Mouse (Mus musculus) layer of hippocampus, postnatal 14 days (tissue): Measurements from ENCODE around the gene Nfatc3. TPM values are rescaled to one million over a fixed set of nuclear protein-coding genes. Genes with fewer than 3 reads are reported as not detected.

ENCODE experiments used
- DNase-seq, 2 experiments: peaks; one replicate each; pipeline ENCODE4 v3.0.0; 2021 to 2022; ENCODE audit warnings: low spot score in 2 of 2, mixed read lengths in 1 of 2
- total RNA-seq, 2 experiments: library from RNA; stranded (reverse); gene quantifications; 2 replicates each; pipeline ENCODE4 v1.2.3; 2021

Nfatc3 gene
- total RNA-seq, 2 experiments from 2014 or later = 9.9 to 11.6 TPM

DNA sequence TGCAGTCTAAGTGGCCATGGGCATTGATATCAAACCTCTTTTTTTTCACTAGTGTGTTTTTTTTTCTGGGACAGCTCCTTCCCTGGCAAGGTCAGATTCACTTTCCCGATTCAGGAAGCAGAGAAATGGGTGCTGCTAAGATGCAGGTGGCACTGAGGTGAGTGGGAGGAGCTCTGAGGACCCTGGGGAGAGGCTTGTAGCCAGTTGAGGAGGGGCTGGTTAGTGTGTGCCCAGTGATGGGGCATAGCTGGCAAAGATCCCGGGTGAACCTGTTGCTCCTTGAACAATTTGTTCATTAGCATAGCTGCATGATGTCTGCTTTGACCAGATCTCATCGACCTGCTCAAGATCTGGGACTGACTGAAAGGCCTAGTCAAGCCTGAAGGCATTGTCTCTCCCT lies 3.6 kb upstream of the Nfatc3 start:
- no peak for DNase-seq

DNA sequence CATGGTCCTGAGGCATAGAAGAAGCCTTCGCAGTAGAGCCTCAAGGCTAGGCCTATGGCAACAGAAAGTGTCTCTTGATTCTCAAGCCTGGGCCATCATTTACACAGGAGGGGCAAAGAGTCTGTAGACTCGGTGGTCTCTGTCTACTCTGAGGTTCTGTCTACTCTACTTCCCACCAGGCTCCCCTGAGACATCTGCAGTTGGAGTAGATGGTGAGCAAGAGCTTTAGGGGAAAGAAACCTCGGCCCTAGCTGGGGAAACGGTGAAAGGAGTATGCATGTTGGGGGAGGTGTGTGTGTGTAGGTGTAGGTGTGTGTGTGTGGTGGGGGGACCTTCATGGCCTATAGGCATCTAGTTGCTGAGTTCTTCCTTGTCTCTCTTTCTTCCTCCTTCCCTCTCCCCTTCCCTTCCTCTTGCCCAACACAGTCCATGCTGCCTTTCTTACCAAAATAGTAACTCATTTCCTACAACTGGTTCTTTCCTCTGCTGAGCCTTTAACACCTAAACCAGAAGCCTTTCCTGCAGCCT lies 2.1 kb upstream of the Nfatc3 start:
- no peak for DNase-seq

DNA sequence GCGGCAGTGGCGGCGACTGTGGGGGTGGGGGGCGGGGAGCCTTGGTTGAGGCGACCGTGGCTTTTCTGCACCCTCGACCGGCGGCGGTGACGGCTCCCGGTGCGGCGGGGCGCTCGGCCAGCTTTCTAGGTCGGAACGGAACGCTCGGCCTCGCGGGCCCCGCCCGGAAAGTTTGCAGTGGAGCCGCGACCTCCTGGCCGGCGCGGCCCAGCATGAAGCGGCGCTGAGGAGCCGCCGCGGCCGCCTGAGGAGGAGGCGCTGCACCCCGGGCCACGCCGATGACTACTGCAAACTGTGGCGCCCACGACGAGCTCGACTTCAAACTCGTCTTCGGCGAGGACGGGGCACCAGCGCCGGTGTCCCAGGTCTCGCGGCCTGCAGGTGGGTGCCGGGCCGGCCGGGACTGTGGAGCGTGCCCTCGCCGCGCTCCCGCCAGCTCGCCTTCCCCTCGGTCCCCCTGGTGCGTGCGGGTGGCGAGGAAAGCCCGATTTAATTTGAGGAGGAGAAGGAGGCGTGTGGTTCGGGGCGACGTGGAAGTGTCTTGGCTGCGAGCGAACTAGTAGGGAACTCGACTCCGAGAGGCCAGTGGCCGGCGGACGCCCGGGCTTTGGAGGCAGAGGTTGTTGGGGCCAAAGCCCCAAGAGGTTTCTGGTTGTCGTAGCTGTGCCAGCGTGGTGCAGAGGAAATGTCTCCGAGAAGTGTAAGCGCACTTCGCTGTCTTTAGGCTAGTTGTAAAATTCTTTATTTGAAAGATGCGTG lies 1.2 kb downstream of the Nfatc3 start:
- peak in 1 of 2 experiments; percentile 42 for DNase-seq

DNA sequence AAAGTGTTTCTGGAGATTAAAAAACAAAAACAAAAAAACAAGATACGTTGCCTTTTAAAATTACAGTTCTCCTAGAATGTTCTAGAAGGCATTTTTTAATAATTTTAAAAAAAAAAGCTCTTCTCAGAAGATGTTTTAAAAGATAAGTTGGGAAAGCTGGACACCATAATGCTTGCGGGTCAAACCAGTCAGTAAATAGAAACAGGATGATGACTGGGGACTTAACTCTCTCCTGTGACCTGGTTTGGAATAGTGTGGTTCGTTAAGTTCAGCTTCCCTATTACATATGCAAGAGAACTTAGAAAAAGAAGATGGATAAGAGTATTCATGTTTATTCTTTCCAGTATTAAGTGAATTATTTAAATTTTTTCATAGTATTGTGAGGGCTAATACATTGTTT lies 1.9 kb downstream of the Nfatc3 start:
- DNase-seq = no peak

DNA sequence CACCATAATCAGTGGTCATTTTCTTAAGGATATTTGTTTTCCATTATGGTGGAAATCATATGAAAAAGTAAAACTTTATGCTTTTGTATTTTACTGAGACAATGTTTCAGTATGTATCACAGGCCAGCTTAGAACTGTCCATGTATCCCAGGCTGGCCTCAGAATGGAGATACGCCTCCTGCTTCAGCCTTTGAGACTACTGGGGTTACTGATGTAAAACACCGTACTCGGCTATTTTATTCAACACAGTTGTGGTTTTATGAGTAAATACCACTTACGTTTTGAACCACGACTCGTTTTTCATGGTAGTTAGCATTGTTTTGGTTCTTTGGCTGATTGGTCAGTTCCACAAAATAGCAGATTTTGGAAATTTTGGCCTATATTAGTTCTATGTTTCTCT lies 3.0 kb downstream of the Nfatc3 start:
- no peak for DNase-seq

DNA sequence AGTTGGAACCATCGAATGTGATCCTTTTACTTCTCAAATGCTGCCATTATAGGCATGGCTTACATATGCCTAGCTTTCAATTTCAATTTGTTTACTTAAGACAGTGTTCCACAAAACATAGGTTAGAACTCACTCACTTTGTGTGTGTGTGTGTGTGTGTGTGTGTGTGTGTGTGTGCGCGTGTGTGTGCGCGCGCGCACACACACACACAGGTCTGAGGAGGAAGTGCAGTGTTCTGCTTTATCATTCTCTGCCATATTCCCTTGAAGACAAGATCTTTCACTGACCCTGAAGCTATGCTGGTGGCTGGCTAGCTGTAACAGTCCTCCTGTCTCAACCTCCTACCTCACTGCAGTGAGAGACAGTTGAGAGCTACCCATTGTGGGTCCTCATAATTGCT lies 4.4 kb downstream of the Nfatc3 start:
- no peak for DNase-seq

DNA sequence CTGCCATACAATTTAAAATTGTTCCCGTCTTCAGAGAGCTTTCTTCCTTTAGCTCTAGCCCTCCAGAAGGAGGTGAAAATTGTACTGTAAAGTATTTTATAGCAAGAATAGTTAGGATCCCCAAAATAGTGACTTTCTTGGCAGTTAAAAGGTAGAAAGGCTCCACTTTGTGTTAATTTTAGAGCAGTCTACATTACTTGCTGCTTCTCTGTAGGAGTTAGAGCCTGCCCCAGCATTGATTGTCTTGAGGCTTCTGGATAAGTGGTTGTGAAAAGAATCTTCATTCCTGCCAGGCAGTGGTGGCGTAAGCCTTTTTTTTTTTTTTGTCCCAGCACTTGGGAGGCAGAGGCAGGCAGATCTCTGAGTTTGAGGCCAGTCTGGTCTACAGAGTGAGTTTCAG lies 8.1 kb downstream of the Nfatc3 start:
- DNase-seq = no peak

DNA sequence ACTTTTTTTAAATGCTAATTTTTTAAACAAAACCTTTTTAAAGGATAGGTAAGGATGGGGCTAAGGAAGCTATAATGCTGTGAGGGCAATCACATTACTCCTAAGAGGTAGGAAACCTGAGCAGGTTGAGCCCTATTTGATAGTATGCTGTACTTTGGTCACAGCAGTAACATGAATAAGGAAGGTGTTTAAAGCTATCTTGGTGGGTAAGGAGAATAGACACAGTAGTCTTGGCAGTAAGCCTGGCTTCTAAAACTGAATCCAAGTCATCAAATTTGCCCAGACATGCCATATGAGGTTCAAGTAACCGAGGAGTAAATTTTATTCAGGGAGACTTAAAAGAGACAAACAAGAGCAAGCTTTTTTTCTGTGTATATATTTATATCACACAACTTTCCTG lies 10.9 kb downstream of the Nfatc3 start:
- no peak for DNase-seq

DNA sequence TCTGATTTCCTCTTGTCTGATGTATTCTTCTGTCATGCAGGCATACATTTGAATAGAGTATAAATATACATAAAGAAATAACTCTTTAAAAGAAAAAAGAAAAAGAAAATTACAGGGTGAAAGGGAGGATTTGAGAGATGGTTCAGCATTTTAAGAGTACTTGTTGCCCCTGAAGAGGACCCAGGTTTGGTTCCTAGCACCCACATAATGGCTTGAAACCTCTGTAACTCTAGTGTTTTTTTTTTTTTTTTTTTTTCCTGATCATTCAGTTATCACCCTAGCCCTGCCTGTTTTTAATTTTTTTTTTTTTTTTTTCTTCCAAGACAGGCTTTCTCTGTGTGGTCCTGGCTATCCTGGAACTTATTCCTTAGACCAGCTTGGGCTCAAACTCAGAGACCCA lies 13.5 kb downstream of the Nfatc3 start:
- DNase-seq = no peak

DNA sequence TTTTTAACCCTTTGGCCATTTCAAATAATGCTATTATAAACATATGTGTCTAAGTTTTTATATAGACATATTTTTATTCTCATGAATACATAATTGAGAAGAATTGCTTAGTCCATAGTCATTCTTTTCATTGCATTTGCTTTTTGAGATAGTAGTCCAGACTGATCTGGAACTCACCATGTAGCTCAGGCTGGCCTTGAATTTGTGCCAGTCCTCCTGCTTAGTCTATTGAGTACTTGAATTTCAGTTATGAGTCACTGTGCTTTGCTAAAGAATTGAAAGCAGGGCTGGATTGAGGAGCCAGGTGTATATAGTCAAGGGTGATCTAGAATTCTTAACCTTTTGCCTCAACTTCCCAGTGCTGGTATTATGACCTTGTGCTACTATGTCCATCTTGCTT lies 15.6 kb downstream of the Nfatc3 start:
- no peak for DNase-seq

DNA sequence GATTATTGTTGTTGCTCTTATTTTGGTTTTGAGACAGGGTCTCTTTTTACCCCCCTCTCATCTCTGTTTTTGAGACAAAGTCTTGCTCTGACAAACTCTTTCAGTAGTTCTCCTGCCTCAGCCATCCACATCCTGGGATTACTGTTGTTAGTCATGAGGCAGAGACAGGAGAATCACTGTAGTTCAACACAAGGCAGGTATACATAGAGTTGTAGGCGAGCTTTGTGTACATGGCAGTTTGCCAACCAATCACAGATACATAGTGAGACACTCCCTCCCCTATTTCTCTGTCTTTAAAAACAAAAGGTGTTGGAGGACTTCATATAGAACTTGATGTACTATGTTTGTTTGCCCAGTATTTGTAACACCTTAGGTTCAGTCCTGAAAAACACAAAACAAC lies 16.0 kb downstream of the Nfatc3 start:
- DNase-seq = peak in 1 of 2 experiments; percentile 16

DNA sequence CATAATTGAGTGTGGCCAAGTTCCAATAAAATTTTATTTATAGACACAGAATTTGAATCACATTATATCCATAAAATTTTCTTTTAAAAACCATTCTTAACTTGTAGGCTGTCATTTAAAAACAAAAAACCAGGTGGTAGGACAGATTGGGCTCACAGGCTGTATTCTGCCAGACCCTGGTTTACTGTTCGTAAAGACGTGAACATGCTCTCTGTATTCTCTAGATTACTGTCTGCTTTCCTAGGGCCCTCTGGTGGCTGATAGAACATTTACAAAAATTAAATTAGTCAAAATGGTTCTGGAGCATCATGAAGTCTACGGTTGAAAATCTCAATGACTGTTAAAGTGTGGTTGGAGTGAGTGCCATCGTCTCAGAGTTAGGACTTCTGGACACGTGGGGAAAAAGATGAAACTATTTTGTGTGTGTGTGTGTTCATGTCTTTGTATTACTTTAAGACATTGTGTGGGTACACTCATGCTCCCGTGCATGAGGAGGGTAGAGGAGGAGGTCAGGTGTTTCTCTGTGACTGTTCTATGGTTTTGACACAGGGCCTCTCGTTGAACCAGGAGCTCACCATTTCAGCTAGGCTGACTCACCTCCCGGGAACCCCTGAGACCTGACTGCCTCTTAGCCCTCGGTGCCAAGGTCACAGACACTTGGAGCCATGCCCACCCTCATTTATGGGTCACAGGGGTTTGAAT lies 16.7 kb downstream of the Nfatc3 start:
- peak; percentile 43 to 86 for DNase-seq

DNA sequence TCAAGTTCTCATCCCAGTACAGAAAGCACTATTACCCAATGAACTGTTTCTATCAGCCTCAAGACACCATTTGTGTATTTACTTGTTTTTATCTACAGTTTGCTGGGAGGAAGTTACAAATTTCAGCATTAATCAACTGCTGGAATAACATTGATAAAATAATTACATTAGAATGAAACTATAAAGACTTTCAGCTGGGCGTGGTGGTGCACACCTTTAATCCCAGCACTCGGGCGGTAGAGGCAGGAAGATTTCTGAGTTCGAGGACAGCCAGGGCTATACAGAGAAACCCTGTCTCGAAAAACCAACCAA lies 17.2 kb downstream of the Nfatc3 start:
- DNase-seq = no peak

DNA sequence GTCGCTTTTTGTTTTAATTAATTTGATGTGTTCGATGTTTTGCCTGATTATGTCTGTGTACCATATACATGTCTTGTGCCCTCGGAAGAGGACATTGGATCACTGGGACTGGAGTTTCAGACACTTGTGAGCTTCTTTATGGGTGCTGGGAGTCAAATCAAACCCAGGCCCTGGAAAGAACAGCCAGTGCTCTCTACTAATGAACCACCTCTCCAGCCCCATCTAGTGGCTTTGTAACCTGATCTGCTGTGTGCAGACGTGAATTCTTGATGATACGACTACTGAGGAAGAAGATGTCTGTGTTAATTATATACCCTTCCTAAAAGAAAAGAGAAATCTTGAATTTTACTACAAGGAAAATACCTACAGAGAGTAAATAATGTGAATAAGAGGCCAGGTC lies 18.0 kb downstream of the Nfatc3 start:
- peak in 1 of 2 experiments; percentile 22 for DNase-seq

DNA sequence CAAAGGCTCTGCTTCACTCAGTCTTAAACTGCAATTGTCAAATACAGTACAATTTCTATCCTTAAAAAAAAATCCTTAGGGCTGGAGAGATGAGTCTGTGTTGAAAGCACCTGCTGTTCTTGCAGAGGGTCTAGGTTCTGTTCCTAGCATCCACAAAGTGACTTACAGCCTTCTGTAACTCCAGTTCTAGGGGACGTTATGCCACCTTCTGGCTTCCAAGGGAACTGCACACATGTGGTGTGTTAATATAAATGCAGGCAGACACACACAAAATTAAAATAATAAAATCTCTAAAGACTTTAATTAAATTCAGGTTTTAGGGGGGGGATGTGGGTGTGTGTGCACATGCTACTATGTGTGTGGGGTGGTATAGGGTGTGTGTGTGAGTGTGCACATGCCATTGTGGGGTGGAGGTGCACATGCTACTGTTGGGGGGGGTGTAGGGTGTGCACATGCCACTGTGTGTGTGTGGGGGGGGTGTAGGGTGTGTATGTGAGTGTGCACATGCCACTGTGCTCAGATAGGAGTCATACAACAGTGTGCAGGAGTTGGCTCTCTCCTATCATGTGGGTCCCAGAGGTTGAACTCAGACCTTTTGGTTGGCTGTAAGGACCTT lies 18.9 kb downstream of the Nfatc3 start:
- no peak for DNase-seq

DNA sequence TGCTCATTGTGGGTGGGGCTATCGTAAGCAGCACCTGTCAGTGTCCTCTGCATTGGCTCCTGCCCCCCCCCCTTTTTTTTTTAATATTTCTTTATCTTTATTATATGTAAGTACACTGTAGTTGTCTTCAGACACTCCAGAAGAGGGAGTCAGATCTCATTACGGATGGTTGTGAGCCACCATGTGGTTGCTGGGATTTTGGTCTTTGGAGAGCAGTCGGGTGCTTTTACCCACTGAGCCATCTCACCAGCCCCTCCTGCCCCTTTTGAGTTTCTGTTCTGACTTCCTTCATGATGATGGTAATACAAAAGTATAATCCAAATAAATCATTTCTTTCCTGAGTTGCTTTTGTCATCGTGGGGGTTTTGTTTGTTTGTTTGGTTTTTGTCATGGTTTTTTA lies 43.7 kb downstream of the Nfatc3 start:
- DNase-seq = no peak

DNA sequence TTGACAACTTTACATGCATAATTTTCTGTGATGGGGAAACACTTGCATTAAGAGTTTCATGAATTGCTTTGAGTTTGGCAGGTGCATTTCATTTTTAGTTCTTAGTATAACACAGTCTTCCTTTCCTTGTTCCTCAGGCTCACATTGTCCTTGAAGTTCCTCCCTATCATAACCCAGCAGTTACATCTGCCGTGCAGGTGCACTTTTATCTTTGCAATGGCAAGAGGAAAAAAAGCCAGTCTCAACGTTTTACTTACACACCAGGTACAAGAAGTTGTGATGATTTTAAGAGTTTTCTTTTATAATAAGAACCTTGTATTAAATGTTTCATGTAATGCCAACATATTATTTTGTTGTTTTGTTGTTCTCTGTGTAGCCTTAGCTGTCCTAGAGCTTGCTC lies 45.2 kb downstream of the Nfatc3 start:
- DNase-seq = no peak

DNA sequence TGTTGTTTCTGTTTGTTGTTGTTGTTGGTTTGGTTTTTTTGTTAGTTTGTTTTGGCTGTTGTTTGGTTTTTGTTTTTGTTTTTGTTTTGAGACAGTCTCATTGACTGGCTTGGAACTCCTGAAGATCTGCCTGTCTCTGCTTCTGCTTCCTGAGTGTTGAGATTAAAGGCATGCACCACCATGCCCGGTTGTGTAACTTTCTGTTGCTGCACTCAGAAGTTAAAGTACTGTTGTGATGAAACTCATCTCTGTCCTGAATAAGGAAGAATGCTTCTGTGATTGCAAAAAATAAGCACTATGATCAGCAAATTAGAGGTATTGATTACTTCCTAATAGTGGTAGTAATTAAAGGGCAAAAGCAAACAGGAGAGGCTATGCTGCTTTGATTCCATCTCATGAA lies 47.6 kb downstream of the Nfatc3 start:
- DNase-seq = no peak

DNA sequence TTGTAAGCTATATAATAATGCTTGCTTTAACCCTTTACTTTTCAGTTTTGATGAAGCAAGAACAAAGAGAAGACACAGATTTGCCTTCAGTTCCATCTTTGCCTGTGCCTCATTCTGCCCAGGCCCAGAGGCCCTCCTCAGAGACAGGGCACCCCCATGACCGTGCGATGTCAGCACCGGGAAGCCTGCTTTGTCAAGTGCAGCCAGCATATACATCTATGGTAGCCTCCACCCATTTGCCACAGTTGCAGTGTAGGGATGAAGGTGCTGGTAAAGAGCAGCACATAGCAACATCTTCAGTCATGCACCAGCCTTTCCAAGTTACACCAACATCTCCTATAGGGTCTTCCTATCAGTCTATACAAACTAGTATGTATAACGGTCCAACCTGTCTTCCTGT lies 49.4 kb downstream of the Nfatc3 start:
- DNase-seq = no peak

DNA sequence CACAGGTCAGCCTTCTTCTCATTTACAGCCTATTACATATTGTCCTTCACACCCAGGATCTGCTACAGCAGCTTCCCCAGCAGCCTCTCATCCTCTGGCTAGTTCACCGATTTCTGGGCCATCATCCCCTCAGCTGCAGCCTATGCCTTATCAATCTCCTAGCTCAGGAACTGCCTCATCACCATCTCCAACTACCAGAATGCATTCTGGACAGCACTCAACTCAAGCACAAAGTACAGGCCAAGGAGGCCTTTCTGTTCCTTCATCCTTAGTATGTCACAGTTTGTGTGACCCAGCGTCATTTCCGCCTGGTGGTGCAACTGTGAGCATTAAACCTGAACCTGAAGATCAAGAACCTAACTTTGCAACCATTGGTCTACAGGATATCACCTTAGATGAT lies 50.1 kb downstream of the Nfatc3 start:
- DNase-seq = no peak

DNA sequence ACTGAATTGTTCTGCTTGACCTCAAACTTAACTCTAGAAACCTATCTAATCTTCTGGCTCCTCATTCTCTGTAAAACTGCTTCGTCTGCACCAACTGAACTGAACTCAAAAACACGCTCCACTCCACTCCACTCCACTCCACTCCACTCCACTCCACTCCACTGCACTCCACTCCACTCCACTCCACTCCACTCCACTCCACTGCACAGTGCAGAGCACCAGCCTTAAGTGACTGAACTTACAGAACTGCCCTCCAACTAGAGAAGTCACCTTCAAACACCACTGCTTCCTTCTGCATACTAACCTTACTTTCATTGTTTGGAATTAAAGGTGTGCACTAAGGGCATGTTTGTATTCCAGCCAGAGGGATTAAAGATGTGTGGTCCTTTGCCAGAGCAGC lies 53.4 kb downstream of the Nfatc3 start:
- no peak for DNase-seq

DNA sequence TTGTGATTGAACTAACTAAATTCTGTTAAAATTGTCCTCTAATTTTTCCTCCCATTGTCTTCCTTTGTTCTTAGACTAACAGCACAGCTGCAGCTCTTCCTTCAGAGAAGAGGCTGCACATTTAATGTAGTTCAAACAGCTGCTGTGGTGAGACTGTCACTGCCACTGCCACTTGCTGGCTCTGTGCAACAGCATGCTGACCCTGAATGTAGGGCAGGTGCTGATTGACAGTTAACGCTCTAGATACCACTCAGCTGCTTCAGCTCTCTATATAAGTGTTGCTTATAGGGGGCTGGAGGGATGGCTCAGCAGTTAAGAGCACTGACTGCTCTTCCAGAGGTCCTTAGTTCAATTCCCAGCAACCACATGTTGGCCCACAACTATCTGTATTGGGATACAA lies 53.9 kb downstream of the Nfatc3 start:
- no peak for DNase-seq

DNA sequence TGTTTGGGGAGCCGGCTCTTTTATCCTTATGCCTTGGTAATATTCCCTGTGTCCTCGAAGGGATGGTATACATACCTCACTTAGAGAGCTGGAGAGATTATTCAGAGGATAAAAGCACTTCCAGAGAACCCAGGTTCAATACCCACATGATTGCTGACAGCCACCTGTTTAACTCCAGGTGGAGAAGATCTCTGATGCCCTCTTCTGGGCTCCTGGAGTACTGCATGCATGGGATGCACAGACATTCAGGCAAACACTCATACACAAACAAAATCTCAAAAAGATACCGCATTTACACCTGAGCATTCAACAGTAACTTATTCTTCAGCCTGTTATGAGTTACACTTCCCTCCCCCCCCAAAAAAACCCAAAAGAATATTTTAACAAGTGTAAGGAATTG lies 57.3 kb downstream of the Nfatc3 start:
- no peak for DNase-seq
